ENCODE assay signal across 15 mouse cellular contexts in genomic region chr12:105759849-105760478, GRCm38 (mm10). TPM values are rescaled to one million over a fixed set of nuclear protein-coding genes. Genes with fewer than 3 reads are reported as not detected.
DNase-seq lines count a peak whose midpoint lies in the region; ATAC-seq lines count a peak whose summit lies in the region.
"Had no signal": no experiment of that assay in that cellular context is flagged by ENCODE, and none has a peak within 500 bp of the region (broad histone marks: within the 10 kb centered on the region; RNA-seq: fewer than 3 reads in every experiment).

No protein-coding gene starts in this region.

- H3K9ac ChIP-seq in kidney, embryonic 15.5 days: no peak overlapping the region
- H3K9ac ChIP-seq in intestine, embryonic 16.5 days (ENCODE audit: low read depth, low read length): no peak overlapping the region
- no peak overlapping the region for H3K9ac ChIP-seq in forebrain, embryonic 12.5 days
- H3K9ac ChIP-seq: embryonic facial prominence, embryonic 15.5 days; limb, embryonic 15.5 days had no signal

- ATAC-seq in kidney, embryonic 15.5 days (replicated peaks; ENCODE audit: low FRiP score): 0 out of 2 replicates have a peak, but pooled peaks have one; percentile 26
- ATAC-seq in intestine, embryonic 16.5 days: peak; percentile 67
- no peak for ATAC-seq in forebrain, embryonic 12.5 days (ENCODE audit: low FRiP score)
- ATAC-seq: CD4-positive, CD25-positive, alpha-beta regulatory T cell, adult 4 months had no signal

- no peaks in the 10 kb centered on the region for H3K9me3 ChIP-seq in kidney, embryonic 15.5 days (replicated peaks)
- no peaks in the 10 kb centered on the region for H3K9me3 ChIP-seq in intestine, embryonic 16.5 days (ENCODE audit: control insufficient read depth, low read length)
- 0 out of 2 replicates have a peak, but pooled peaks cover under 1% of the 10 kb centered on the region for H3K9me3 ChIP-seq in forebrain, embryonic 12.5 days
- H3K9me3 ChIP-seq: embryonic facial prominence, embryonic 15.5 days; limb, embryonic 15.5 days had no signal

- no peak overlapping the region for H3K27ac ChIP-seq in kidney, embryonic 15.5 days
- H3K27ac ChIP-seq in intestine, embryonic 16.5 days (ENCODE audit: low read length): peak overlapping the region; percentile 81
- no peak overlapping the region for H3K27ac ChIP-seq in forebrain, embryonic 12.5 days
- H3K27ac ChIP-seq: embryonic facial prominence, embryonic 15.5 days; heart, adult 2 months; kidney, postnatal 0 days; limb, embryonic 15.5 days had no signal

- no peak overlapping the region for H3K4me3 ChIP-seq in kidney, embryonic 15.5 days (replicated peaks)
- no peak overlapping the region for H3K4me3 ChIP-seq in intestine, embryonic 16.5 days (ENCODE audit: low read length)
- H3K4me3 ChIP-seq in forebrain, embryonic 12.5 days (replicated peaks): no peak overlapping the region
- H3K4me3 ChIP-seq: embryonic facial prominence, embryonic 15.5 days; heart, adult 2 months; limb, embryonic 15.5 days had no signal

- H3K27me3 ChIP-seq in kidney, embryonic 15.5 days: no peaks in the 10 kb centered on the region
- H3K27me3 ChIP-seq in intestine, embryonic 16.5 days (replicated peaks; ENCODE audit: control insufficient read depth, insufficient read depth, low read length): no peaks in the 10 kb centered on the region
- H3K27me3 ChIP-seq in forebrain, embryonic 12.5 days: no peaks in the 10 kb centered on the region
- H3K27me3 ChIP-seq: embryonic facial prominence, embryonic 15.5 days; limb, embryonic 15.5 days had no signal

- WGBS in kidney, embryonic 15.5 days: 14% methylated on average over 10 of the region's 10 CpGs
- WGBS in intestine, embryonic 16.5 days: 16% methylated on average over 10 of the region's 10 CpGs
- 80% methylated on average over 10 of the region's 10 CpGs for WGBS in forebrain, embryonic 12.5 days

- no peaks in the 10 kb centered on the region for H3K36me3 ChIP-seq in kidney, embryonic 15.5 days
- H3K36me3 ChIP-seq in intestine, embryonic 16.5 days (ENCODE audit: control insufficient read depth, insufficient read depth, low read length): no peaks in the 10 kb centered on the region
- no peaks in the 10 kb centered on the region for H3K36me3 ChIP-seq in forebrain, embryonic 12.5 days (replicated peaks)
- H3K36me3 ChIP-seq: embryonic facial prominence, embryonic 15.5 days; limb, embryonic 15.5 days had no signal

- 0 out of 2 replicates have a peak overlapping the region, but pooled peaks have one; percentile 1 for H3K4me2 ChIP-seq in kidney, embryonic 15.5 days
- no peak overlapping the region for H3K4me2 ChIP-seq in intestine, embryonic 16.5 days (ENCODE audit: low read depth, low read length)
- H3K4me2 ChIP-seq in forebrain, embryonic 12.5 days: no peak overlapping the region
- H3K4me2 ChIP-seq: embryonic facial prominence, embryonic 15.5 days; limb, embryonic 15.5 days had no signal

- DNase-seq in kidney, adult 9 months: no peak
- peak; percentile 76 for DNase-seq in c-Kit-positive CD71-positive TER-119-negative erythroid progenitor cells, embryonic 14.5 days (ENCODE audit: low read depth)
- DNase-seq in mesoderm, embryonic 11.5 days (ENCODE audit: low read depth, low spot score): peak; percentile 40
- no peak for DNase-seq in frontal cortex, postnatal 14 days (ENCODE audit: low spot score in 2 of 2)
- DNase-seq: cerebellum, postnatal 10 days; heart, adult 2 months; right cerebral cortex, adult 18-20 months; thymus, postnatal 36 days had no signal

- peaks cover 20% of the 10 kb centered on the region for H3K4me1 ChIP-seq in kidney, embryonic 15.5 days
- H3K4me1 ChIP-seq in intestine, embryonic 16.5 days (ENCODE audit: control insufficient read depth, insufficient read depth, low read length): peaks cover 4% of the 10 kb centered on the region; the same call in 1 of the 2 replicates
- 0 out of 2 replicates have a peak, but pooled peaks cover 4% of the 10 kb centered on the region for H3K4me1 ChIP-seq in forebrain, embryonic 12.5 days
- H3K4me1 ChIP-seq: limb, embryonic 15.5 days had no signal

RNA-seq across cellular contexts. Expression of gene Papola, which starts 24.5 kb away (rescaled TPM):
- 209 and 228 TPM in 2 replicates for polyA plus RNA-seq in kidney, embryonic 15.5 days (2015; fragmentation: Nextera tagmentation; extraction: Ambion mirVana)
- 154 and 164 TPM in 2 replicates for polyA plus RNA-seq in intestine, embryonic 16.5 days (2015; fragmentation: Nextera tagmentation; extraction: Ambion mirVana)
- polyA plus RNA-seq in forebrain, embryonic 12.5 days (2016; fragmentation: Nextera tagmentation; extraction: Ambion mirVana): 326 and 334 TPM in 2 replicates

RNA-seq across cellular contexts. Expression of gene Ak7, which starts 54.2 kb away (rescaled TPM):
- 0.62 and 0.68 TPM in 2 replicates for polyA plus RNA-seq in kidney, embryonic 15.5 days (2015; fragmentation: Nextera tagmentation; extraction: Ambion mirVana)
- 0.40 and 0.49 TPM in 2 replicates for polyA plus RNA-seq in intestine, embryonic 16.5 days (2015; fragmentation: Nextera tagmentation; extraction: Ambion mirVana)
- polyA plus RNA-seq in forebrain, embryonic 12.5 days (2016; fragmentation: Nextera tagmentation; extraction: Ambion mirVana): 0.45 and 0.78 TPM in 2 replicates

Comparison
In these comparisons a context has a peak if more than half of its experiments do, and no peak if none do; other contexts are left out.
1. DNase-seq: peak in c-Kit-positive CD71-positive TER-119-negative erythroid progenitor cells, embryonic 14.5 days (single experiment) and mesoderm, embryonic 11.5 days (single experiment); none in kidney, adult 9 months (single experiment) and frontal cortex, postnatal 14 days (0 of 2).